Mouse (Mus musculus): ENCODE data around the gene Strada.

Gene Strada

DNA sequence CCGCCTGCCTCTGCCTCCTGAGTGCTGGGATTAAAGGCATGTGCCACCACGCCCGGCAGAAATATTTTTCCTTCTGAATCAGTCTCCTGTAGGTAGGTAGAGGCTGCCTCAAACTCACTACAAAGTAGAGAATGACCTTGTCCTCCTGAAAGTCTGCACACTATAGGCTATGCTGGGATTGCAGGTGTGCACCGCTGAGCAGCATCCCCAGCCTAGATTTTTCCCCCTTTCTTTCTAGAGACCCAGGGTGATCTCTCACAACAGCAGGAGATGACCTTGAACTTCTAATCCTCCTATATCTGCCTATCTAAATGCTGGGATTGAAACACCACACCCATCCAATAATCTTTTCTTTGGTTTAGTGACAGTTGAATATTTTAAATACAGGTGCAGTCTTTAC is 14.6 kb downstream of the Strada start:
- no peak for DNase-seq (ENCODE audit: low spot score)

DNA sequence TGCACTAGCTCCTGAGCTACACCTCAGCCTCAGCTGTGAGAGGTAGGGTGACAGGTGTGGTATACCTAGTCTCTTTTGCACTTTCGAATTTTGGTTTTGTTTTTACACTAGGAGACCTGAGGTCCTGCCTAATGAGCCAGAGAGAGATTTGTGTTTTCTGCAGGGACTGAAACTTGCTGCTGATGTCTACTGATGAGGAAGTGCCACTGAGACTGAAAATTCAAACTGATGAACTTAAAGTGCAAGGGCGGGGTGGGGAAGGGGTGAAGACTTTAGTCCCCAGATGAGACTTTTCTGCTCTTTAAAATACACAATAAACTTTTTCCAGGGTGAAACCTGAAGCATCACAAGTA is 21.5 kb downstream of the Strada start:
- no peak for DNase-seq (ENCODE audit: low spot score)

DNA sequence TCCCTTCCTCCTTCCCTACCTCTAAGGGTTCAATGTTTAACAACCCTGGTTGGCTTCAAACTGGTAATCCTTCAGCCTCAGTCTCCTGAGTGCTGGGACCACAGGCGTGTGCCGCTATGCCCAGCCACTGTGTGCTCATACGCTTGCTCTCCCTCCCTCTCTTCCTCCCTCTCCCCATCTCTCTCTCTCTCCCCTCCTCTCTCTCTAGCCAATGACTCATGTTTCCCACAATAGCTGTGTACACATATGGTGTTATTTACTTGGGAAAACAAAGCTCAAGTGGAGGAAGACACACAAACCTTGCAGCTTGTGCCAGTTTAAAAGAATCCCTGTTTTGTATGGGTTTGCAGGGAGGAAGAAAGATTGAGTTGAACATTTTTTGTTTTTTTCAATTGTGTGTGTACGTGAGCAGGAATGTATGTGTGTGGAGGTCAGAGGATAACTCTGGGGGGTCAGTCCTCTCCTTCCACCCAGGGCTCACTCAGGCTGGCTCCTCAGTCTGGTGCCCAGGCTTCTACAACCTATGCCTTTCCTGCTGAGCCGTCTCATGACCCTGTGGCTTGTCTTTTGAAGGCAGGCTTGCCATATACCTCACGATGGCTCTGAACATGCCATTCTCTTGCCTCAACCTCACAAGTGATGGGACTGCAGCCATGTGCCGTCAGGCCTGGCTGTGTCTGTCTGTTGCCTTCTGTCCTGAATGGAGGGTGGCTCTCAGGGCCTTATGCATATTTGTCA is 22.1 kb downstream of the Strada start:
- no peak for DNase-seq (ENCODE audit: low spot score)

DNA sequence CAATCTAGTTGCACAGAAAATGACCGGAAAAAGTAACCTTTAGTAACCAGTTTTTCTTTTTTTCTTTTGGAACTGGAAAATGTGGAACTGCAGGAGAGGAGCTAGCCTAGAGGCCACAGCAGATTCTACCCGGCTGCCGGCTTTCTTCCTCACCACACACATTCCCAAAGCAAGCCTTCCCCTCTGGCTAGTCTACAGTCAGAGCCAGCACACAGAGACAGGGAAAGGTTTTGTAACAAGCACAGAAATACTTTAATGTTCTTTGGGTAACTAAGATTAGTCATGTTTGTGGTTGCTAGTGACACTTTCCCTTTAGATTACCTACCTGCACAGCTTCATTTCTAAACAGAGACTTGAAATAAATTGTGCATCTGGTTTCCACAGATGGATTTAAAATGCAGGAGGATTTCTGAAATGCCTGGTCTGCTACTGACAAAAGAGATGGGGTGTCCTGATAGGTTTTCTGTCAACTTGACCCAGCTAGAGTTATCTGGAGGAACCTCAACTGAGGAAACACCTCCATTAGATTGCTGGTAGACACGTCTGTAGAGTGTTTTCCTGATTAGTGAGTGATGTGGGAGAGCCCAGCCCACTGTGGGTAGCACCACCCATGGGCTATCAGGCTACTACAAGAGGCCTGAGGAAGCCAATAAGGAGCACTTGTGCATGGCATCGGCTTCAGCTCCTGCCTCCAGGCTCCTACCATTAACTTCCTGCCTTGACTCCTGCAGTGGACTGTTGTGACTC is 23.8 kb downstream of the Strada start:
- no peak for DNase-seq (ENCODE audit: low spot score)

DNA sequence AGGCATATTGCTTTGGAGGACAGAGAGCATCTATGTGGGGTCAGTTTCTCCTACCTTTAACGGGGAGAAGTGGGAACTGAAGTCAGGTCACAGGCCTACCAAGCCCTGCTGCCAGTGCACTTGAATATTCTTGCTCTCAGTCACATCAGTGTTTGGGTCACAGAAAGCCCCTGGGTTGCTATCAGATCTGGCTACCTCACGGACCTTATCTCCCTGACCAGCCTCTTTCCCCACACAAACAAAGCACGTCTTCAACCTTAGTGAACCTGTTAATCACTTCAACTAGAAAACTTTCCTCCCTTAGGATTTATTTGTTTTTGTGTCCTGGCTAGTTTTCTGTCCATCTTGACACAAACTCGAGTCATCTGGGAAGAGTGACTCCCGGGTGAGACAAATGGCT is 25.6 kb downstream of the Strada start:
- no peak for DNase-seq (ENCODE audit: low spot score)

DNA sequence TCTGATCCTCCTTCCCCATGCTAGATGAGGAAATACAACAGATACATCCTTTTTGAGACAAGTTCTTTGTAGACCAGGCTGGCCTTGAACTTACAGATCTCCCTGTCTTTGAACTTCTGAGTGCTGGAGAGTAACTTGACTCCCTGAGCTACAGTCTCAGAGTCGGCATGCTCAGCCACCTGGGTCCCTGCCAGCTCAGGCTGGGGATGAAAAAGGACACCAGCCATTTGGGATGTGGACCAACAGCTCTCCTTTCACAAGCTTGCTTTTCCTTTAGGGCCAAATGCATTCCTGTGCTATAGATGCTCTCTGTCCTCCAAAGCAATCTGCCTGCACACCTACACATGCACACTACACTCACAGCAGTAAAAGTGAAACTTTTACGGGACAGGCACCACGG is 26.9 kb downstream of the Strada start:
- no peak for DNase-seq (ENCODE audit: low spot score)

DNA sequence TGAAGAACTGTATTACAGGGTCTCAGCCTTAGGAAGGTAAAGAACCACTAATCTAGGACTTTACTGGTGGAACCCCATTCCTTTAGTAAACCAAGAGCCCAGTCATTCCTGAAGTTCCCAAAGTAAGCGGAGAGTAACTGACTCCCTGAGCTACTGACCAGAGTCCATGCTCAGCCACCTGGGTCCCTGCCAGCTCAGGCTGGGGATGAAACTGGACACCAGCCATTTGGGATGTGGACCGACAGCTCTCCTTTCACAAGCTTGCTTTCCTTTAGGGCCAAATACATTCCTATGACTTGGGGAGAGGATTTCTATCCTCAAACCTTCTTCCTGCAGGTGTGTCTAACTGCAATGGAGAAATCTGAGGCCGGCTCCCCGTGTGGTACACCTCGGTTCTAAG is 27.6 kb downstream of the Strada start:
- no peak for DNase-seq (ENCODE audit: low spot score)

DNA sequence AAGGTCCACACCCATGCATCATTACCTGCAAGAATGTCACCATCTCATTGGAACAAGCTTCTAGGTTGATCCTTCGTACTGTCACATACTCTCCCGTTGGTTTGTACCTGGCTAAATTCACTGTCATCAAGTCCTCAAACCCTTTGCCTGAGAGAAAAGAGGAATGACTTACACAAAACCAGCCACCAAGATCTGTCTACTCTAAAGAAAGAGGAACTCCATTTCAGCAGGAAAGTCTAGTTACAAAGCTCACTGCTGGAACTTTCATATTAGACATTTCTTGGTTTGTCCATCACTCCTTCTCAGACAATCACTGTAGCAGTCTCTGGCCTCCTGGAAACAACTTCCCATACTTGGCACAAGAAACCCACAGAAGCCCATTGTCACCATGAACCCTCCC is 28.7 kb downstream of the Strada start:
- no peak for DNase-seq (ENCODE audit: low spot score)

DNA sequence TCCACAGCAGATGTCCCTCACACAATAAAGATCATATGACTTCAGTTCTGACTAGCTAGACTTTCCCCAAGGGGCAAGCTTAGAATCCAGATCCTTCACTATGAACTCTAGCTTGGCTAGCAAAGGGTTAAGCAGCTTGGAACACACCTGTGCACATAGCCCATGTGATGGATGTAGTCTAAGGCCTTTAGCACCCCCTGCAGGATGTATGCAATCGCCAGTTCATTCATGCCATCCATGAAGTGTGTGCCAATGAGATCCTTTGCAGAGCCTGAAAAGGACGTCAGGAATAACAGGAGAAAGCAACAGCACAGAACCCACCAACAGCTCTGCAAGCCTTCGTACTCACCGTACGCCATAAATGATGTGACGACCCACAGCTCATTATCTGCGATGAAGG is 31.2 kb downstream of the Strada start:
- no peak for DNase-seq (ENCODE audit: low spot score)

DNA sequence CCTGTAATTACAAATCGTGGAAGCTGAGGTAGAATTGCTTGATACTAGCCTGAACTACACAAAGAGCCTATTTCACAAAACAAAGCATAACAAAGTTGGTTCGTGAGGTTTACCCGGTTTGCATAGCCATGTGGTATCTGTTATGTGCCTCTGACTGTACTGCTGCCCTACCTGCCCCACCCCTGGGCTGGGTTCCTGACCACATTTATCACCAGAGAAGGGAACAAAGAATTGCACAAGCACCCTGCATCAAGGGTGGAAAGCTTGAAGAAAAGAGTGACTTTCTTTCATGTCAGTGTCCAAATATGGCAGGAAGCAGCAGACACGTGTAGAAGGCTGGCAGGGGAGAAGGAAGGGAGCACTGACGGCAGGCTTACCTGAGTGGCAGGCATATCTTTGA is 34.5 kb downstream of the Strada start:
- DNase-seq (ENCODE audit: low spot score): no peak

DNA sequence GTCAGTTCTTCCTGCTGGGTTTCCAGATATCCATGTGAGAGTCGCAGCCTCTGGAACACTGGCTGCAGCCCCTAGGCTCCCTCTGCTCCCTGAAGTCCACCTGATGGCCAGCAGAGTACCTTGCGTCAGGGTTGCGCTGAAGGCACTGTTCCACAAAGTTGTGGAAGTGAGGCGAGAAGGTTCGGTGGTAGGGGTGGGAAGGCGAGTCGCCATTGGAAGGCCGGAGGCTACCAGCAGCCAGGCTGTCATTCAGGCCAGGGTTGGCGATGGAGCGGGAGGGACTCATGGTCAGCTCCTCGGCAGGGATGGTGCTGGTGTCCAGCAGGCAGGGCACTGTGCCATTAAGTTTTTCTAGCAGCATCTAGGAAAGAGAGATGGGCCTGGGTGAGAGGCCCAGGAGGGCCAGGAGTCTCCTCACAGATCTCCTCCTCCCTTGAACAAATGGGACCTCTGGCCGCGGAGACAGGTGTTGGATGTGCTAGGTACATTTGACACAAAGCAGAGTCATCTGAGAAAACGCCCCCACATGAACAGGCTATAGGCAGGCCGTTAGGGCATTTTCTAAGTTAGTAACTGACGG is 37.3 kb downstream of the Strada start:
- DNase-seq (ENCODE audit: low spot score): no peak

DNA sequence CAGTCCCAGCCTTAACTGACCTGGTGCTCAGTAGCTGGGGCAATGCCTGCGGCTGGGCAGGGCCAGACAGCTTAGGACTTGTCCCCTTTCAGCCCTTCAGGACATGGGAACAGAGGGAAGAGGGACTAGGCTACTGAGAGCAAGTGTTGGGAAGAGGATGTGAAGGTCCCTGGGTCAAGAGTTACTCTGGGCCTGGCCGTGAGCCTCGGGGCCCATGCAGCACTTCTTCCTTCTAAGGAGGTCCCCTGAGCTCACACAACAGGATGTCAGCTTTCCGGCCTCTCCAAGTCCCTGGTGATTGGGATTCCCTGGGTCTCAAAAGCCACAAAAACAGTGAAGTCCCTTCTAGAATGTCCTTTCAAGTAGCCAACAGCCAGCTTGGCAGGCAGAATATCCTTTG is 38.4 kb downstream of the Strada start:
- no peak for DNase-seq (ENCODE audit: low spot score)

DNA sequence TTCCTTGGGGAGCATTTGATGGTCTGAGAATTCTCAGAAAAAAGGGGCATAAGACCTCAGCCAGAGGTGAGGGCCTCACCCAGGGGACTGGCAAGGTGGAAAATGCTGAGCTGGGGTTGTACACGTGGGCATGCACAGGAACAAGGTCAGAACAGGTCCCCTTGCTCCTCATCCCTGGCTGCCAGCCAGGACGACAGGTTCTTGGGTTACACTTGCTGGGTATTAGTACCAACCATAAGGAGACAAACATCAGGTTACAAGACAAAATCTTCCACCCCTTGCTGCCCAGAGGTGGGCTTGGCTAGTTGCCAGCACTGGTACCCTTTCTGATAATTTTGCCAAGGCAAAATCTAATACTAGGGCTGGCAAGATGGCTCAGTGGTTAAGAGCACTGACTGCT is 39.7 kb downstream of the Strada start:
- DNase-seq (ENCODE audit: low spot score): no peak

DNA sequence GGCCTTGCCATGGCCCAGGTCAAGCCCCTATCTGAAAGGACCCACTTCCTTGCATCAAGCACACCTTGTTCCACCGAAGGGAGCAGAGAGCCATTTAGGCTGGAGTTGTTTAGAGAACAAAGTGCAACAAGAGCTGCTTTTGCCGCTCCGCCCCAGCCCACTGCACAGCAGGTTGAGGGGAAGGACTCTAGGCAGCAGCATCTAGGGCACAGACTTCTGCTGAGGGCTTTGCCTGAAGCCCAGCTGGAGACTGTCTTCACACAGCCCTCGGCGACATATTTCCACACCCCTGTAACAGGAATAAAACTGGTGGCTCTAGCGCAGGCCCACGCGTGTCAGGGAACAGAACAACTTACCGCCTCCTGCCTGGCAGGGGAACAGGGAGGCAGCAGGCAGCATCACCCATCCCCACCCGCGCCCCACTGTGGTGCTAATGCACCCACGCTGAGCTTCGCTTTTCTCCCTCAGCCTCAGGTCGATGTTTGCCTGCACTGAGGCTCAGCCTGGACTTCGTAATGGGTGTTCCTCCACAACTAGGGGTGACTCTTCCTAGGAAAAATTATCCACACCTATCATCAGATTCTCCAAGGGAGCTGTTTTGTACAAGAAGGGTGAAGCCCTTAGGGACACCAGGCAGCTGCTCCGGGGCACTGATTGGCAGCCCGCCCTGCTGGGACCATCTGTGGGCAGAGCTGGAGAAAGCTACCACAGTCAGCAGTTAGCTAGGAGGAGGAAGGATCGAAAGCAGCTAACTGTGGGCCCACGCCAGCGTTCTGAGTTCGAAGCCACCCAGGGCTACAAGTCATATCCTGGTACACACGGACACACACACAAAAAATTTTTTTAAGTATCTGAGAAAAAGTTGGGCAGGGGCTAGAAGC is 40.9 kb downstream of the Strada start, which contains the start of the genes Gm10840 and Limd2:
Gene Gm10840, plus strand, starts transcription at position 10 of the 881 bp plus-strand sequence.
Gene Limd2, minus strand, starts transcription at position 20 of the 881 bp plus-strand sequence.
- DNase-seq (ENCODE audit: low spot score): peak; percentile 88

DNA sequence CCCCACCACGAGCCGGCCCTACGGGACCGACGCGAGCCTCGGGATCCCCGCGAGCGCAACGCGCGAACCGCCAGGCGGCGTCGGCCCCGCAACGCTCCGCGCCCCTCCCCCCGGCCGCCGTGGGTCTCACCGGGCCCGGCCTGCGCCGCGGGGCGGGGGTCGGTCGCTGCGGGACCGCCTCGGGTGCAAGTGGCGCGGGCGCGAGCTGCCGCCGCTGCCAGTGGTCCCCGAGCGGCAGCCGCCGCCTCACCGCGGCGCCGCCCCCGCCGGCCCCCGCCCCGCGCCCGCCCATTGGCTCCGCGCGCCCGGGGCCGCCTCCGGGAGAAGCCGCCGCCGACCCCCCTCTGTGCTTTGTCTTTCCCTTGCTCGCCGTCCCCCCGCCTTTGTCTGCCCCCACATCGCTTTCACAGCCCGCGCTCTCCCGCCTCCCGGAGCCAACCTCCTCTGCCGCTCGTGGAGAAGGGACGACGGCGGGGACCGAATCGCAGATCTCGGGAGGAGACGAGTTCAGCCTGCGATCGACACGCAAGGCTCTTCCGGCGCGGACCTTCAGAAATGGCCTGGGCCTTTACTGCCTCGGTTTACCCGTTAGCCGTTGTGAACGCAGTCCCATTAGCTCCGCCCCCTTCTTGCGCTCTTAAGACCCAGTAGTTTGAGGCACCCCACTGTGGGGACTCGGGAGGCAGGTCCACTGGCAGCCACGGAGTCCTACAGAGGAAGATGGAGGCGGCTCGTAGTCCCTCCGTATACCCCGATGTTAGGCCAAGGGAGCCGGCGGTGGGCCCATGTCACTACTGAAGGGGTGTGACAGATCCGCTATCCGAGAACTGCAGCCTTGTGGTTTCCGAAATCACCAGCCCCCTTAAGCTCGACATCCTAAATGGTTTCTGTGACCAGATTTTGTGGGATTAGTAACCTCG is 41.8 kb downstream of the Strada start:
- DNase-seq (ENCODE audit: low spot score): peak; percentile 86

DNA sequence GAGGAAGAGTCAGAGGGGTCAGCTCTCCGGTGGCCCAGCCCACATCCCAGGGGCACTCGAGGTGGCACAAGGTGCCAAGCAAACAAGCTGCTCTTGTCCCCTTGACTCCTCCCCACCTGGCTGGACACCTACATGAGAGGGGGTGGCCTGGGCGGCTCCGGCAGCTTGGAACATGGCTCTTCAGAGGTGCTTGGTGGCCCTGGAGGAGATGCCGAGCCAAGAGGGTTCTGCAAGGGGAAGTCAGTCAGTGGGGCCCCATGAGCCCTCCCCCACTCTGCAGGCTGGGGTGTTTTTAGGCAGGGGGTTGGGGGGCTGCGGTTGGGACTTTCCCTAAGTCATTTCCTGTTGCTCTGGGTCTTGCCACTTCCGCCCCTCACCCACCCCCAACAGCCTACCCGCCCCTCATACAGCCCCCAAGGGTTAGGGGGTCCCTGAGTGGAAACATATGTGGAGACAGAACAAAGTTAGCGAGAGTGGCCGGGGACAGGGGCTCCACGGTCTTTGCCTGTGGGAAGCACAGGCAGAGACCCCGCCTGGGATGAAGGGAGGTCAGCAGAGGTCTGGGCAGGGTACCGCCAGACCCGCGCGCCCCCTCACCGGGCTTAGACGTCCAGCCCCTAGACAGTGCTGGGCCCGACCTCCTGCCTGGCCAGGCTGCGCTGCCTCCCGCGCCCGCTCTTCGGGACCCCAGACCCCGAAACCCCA is 42.6 kb downstream of the Strada start:
- peak; percentile 56 for DNase-seq (ENCODE audit: low spot score)

DNA sequence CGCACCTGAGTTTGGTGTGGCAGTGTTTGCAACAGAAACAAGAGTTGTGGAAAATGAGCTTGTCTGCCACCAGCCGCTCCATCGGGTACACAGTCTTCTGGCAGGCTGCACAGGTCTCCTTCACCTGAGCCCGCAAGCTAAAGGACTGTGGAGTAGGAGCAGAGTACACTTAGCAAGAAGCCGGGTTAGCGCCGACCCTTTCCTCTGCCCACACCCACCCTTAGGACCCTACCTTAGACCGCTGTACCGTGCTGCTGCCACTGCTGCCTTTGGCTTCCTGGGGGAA is 43.1 kb downstream of the Strada start:
- no peak for DNase-seq (ENCODE audit: low spot score)

DNA sequence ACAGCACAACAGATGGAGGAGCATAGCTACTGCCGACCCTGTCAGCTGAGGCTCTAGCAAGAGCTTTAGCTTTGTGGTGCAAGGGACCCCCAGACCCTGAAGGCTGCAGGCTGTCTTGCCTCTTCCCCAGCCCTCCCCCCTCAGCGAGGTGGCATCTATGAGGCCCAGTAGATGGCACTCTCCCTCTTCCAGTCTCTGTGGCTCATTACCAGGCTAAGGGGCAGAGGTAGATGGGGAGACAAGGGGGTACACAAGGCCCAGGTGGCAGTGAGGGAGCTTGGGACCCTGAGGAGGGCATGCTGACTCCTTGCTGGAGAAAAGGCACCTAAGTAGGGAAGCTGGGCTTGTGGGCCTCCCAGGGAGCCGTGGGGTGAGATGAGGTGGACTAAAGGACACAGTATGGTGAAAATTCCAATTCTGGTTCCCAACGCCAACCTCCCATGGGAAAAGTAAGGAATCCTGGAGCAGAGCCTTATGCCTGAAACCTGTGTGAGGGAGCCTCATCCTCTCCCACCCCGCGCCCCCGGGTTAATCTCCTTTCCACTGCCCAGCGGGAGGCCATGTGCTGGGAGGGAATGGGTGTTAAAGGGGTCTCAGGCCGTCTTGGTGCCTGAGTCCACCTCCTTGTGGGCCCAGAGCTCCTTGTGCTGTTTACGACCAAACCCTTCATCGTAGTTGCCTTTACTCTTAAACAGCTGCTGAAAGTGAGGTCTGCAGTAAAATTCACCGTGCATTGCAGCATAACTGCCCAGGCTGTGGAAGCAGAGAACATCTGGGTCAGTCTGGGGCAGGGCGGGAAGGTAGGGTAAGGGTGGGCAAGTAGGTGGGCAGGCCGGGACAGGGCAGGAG is 43.7 kb downstream of the Strada start:
- no peak for DNase-seq (ENCODE audit: low spot score)

DNA sequence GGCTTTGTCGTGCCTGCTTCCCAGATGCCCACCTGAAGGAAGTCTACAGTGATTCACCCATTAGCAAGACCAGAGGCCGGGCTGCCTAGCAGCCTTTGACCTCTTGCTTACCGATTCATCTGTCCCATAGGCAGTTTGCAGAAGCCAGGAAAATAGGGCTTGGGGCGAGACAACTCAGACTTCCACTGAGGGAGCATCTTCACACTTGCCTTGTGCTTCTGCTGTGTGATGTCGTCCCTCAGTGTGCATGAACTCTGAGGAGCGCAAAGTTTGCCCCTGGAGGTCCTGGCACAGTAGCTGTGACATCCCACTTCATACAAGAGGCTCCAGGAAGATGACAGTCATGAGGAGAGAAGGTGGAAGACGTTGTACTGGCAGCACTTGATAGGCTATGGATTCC is 44.8 kb downstream of the Strada start:
- DNase-seq (ENCODE audit: low spot score): no peak

DNA sequence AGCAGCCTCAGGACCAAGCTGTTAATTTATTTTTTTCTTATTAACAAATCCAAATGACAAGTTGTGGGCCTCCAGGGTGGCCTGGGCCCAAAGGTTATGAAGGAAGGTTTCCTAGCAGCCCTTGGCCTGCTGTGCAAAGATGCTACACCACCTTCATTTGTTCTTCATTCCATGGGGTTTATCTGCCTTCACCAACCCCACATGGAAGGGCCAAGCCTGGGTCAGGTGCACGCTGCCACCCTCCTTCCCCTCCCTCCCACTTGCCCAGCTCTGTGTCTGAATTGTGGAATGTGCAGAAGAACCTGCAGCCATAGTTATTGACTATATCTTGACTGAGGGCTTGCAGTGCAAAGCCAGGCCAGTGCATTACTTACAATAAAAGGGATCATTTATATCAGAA is 45.7 kb downstream of the Strada start:
- DNase-seq (ENCODE audit: low spot score): no peak

Data from layer of hippocampus, adult 11-12 months (tissue).